Mouse (Mus musculus) intestine, postnatal 0 days (tissue): ENCODE results near the gene Maff. TPM values are rescaled to one million over a fixed set of nuclear protein-coding genes. Genes with fewer than 3 reads are reported as not detected.

Source experiments
- ATAC-seq: fragments of 200-750 bp; cut with Nextera tagmentation; 2 replicates; pipeline ENCODE4 v1.8.0; 2017; ENCODE audit warnings: mild to moderate bottlenecking, moderate TSS enrichment, moderate library complexity
- H3K27ac ChIP-seq: fragments of 300-500 bp; sonication (generic); 2 replicates; pipeline ENCODE4 v1.5.1; 2014; ENCODE audit warnings: mild to moderate bottlenecking, low read depth, low read length, moderate library complexity
- H3K27me3 ChIP-seq: fragments of 300-500 bp; sonication (generic); replicated peaks from 2 replicates; pipeline ENCODE4 v1.6.1; 2014; ENCODE audit warnings: low read length, mixed read lengths; ENCODE audit not compliant: control insufficient read depth, insufficient read depth
- H3K36me3 ChIP-seq: fragments of 300-500 bp; sonication (generic); 2 replicates; pipeline ENCODE4 v1.6.1; 2014; ENCODE audit warnings: mild to moderate bottlenecking, moderate library complexity; ENCODE audit not compliant: control insufficient read depth, insufficient read depth
- H3K4me1 ChIP-seq: fragments of 300-500 bp; sonication (generic); replicated peaks from 2 replicates; pipeline ENCODE4 v1.6.1; 2014; ENCODE audit warnings: antibody characterized with exemption, low read length, mixed read lengths; ENCODE audit not compliant: control insufficient read depth, insufficient read depth
- H3K4me2 ChIP-seq: fragments of 300-500 bp; sonication (generic); replicated peaks from 2 replicates; pipeline ENCODE4 v1.6.1; 2014; ENCODE audit warnings: low read depth, mild to moderate bottlenecking, moderate library complexity
- H3K4me3 ChIP-seq: fragments of 300-500 bp; sonication (generic); 2 replicates; pipeline ENCODE4 v1.5.1; 2014; ENCODE audit warnings: low read depth, low read length
- H3K9ac ChIP-seq: fragments of 300-500 bp; sonication (generic); 2 replicates; pipeline ENCODE4 v1.6.1; 2014; ENCODE audit warnings: mild to moderate bottlenecking, low read depth, low read length
- H3K9me3 ChIP-seq: fragments of 300-500 bp; sonication (generic); 2 replicates; pipeline ENCODE4 v1.6.1; 2016; ENCODE audit warnings: mixed run types; ENCODE audit not compliant: control insufficient read depth
- CTCF ChIP-seq: sonication (generic); IDR thresholded peaks from 2 replicates; pipeline ENCODE4 v1.5.1; 2016; ENCODE audit warnings: low read depth, mild to moderate bottlenecking, control low read depth, antibody characterized with exemption, moderate library complexity
- WGBS: fragments of 180-500 bp; shearing (Covaris S2); extraction: QIAGEN DNeasy Blood & Tissue Kit; methylation state at CpG from one replicate; pipeline ENCODE4 v1.1.7; 2014; 5-methylcytosine and 5-hydroxymethylcytosine counted together
- polyA plus RNA-seq: library from polyadenylated mRNA; unstranded; fragments of >200 nt; fragmentation: Nextera tagmentation; extraction: Ambion mirVana; gene quantifications from 2 replicates; pipeline ENCODE4 v1.2.1, GENCODE M21; 2015

Gene Maff
- 6.6 and 8.8 TPM in 2 replicates for polyA plus RNA-seq

- H3K4me1 ChIP-seq: peaks cover 9% of the 10 kb centered on the region
- WGBS: 47% methylated on average over 8 of the region's 8 CpGs
- ATAC-seq: no peak
- H3K9me3 ChIP-seq: no peaks in the 10 kb centered on the region
- peak within 1 kb of the TSS; percentile 99 for H3K27ac ChIP-seq
- peak within 1 kb of the TSS; percentile 92 for H3K9ac ChIP-seq
- H3K4me3 ChIP-seq: peak within 1 kb of the TSS; percentile 85
- peak within 1 kb of the TSS; percentile 94 for H3K4me2 ChIP-seq
- peak; percentile 38 for TF ChIP-seq CTCF
- no peaks in the 10 kb centered on the region for H3K27me3 ChIP-seq
- H3K36me3 ChIP-seq: no peaks in the 10 kb centered on the region
Measured at GRCm38 (mm10) chr15:79346051-79346793, at the start of gene Maff. TSS of gene Maff (plus strand) at chr15:79346621.

- H3K4me3 ChIP-seq: no peak overlapping the region
- H3K9me3 ChIP-seq: no peaks in the 10 kb centered on the region
- peaks cover 37% of the 10 kb centered on the region for H3K36me3 ChIP-seq
- H3K27ac ChIP-seq: no peak overlapping the region
- H3K4me2 ChIP-seq: no peak overlapping the region
- no peak for TF ChIP-seq CTCF
- WGBS: 92% methylated on average over 6 of the region's 6 CpGs
- no peaks in the 10 kb centered on the region for H3K4me1 ChIP-seq
- H3K9ac ChIP-seq: no peak overlapping the region
- no peaks in the 10 kb centered on the region for H3K27me3 ChIP-seq
- no peak for ATAC-seq
Measured at GRCm38 (mm10) chr15:79298553-79298952, 47.9 kb upstream of the Maff start.

GRCm38 (mm10) chr15:79299563-79300155 is 46.8 kb upstream of the Maff start:
- Histone ChIP-seq H3K4me2 (no peak overlapping the region), H3K27me3 (no peaks in the 10 kb centered on the region), H3K9me3 (no peaks in the 10 kb centered on the region), H3K4me1 (no peaks in the 10 kb centered on the region), H3K4me3 (no peak overlapping the region), H3K36me3 (peaks cover 39% of the 10 kb centered on the region), H3K27ac (no peak overlapping the region), H3K9ac (no peak overlapping the region)
- 75% methylated on average over 2 of the region's 2 CpGs for WGBS
- TF ChIP-seq CTCF: no peak
- 0 out of 2 replicates have a peak, but pooled peaks have one; percentile 5 for ATAC-seq

GRCm38 (mm10) chr15:79303725-79304124 is 42.7 kb upstream of the Maff start:
- Histone ChIP-seq H3K27ac (no peak overlapping the region), H3K4me1 (no peaks in the 10 kb centered on the region), H3K4me3 (no peak overlapping the region), H3K9ac (no peak overlapping the region), H3K36me3 (peaks cover 58% of the 10 kb centered on the region), H3K9me3 (no peaks in the 10 kb centered on the region), H3K4me2 (no peak overlapping the region), H3K27me3 (no peaks in the 10 kb centered on the region)
- no peak for TF ChIP-seq CTCF
- WGBS: 87% methylated on average over 8 of the region's 8 CpGs
- ATAC-seq: no peak

- Histone ChIP-seq H3K9me3 (no peaks in the 10 kb centered on the region), H3K27me3 (no peaks in the 10 kb centered on the region), H3K4me1 (no peaks in the 10 kb centered on the region), H3K4me2 (no peak overlapping the region), H3K27ac (no peak overlapping the region), H3K9ac (no peak overlapping the region), H3K4me3 (no peak overlapping the region), H3K36me3 (peaks cover 54% of the 10 kb centered on the region)
- TF ChIP-seq CTCF: no peak
- no peak for ATAC-seq
- 69% methylated on average over 4 of the region's 5 CpGs for WGBS
Measured at GRCm38 (mm10) chr15:79304832-79305231, 41.6 kb upstream of the Maff start.

- H3K4me3 ChIP-seq: no peak overlapping the region
- no peaks in the 10 kb centered on the region for H3K27me3 ChIP-seq
- 77% methylated on average over 23 of the region's 23 CpGs for WGBS
- H3K4me1 ChIP-seq: no peaks in the 10 kb centered on the region
- no peaks in the 10 kb centered on the region for H3K9me3 ChIP-seq
- H3K4me2 ChIP-seq: no peak overlapping the region
- no peak overlapping the region for H3K27ac ChIP-seq
- no peak for TF ChIP-seq CTCF
- 0 out of 2 replicates have a peak, but pooled peaks have one; percentile 19 for ATAC-seq
- peaks cover 55% of the 10 kb centered on the region; the same call in 1 of the 2 replicates for H3K36me3 ChIP-seq
- H3K9ac ChIP-seq: no peak overlapping the region
Measured at GRCm38 (mm10) chr15:79306043-79306637, 40.3 kb upstream of the Maff start.
